Mouse (Mus musculus) right cerebral cortex, postnatal 10 days (tissue): ENCODE data around the gene Pnpo.

Source experiments
- DNase-seq, 2 experiments: peaks; one replicate each; pipeline ENCODE4 v3.0.0; 2021; ENCODE audit warnings: low spot score in 2 of 2

The Pnpo gene

DNA sequence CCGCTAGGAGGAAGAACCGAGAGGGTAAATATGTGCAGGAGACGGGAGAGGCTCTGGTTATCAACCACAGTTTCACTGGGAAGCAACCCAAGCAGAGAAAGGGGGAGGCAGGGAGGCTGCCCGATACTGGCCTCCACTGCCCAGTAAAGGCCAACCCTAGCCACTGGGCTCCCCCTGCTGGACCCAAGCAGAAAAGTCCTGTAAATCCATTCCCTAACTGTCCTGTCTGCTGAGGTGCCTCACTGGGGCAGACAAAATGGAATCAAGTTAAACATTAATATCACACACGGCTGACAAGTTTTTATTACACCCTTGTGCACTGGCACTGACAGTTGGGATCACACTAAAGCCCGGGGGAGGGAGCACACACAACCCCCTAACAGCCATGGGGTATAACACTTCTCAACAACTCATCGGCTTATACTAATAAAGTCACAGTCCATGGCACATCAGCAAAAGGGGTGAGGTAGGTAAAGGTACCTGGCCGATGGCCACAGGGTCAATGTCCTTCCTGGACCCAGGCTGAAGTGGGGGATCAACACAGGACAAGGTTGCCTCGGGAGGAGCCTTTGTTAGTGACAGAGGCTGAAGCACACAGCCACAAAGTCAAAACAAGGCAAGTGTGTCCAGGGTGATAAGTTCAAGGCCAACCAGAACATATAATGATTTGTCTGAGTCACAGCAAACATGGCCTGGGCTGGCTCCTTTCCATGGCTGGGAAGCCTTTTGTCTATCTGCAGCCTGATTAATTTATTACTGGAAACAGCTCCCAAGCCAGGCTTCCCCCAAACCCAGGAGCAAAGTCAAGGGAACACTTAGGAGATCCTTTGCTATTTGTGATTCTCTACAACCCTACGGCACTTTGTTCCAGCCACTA, 6.0 kb downstream of the Pnpo start:
- DNase-seq, result no peak

DNA sequence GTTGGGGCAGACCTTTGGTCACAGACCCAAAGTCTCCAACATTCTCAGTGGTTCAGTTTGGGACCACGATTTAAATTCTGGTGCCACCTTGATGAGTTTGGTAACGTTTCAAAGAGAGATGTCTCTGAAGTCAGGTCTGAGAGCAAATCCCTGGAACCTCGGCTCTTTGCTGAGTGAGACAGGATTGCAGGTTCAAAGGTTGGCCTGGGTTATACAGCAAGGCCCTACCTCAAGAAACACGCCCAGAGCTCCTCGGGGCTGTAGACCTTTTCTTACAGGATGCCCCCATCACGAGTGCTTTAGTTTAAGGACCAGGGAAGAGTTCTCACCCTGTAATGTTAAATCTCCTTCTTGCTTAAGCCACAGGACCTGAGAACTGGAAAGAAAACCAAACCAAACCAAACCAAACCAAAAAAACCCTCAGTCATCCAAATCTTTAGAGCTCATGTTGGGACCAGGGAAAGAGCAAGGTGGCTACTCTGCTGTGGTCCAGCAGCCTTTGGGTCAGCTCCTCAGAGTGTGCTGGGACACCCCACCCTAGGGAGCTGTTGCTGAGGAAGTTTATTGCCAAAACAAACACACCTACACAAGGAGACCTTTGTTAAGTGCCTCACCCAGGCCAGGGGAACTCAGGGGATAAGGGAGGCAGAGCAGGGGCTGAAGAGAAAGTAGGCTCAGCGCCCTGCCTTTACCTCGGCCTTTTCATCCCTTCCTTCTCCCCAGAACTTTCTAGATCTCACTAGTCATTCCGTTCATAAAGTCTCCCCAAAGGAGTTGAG, 7.7 kb downstream of the Pnpo start:
- DNase-seq, result no peak

DNA sequence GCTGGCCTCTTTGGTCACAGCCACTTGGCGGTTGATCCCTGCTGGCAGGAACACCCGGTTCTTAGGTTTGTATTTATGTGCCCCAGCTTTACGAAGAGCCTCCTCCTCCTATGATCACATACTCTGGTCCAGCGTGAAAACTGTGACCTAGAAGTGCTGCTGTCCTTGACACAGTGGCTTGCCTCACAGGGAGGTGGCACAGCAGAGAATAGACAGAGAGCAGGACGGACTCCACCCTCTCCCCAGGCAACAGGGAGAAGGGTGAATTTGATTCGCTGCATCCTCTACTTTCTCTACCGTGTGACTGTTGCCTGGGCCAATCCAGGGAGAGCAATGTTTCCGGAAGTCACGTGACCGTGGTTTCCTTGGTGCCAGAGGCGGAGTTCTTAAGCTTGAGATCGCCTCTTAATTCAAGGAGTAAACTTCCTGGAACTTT, 8.8 kb downstream of the Pnpo start:
- DNase-seq, result peak; percentile 66 to 77

DNA sequence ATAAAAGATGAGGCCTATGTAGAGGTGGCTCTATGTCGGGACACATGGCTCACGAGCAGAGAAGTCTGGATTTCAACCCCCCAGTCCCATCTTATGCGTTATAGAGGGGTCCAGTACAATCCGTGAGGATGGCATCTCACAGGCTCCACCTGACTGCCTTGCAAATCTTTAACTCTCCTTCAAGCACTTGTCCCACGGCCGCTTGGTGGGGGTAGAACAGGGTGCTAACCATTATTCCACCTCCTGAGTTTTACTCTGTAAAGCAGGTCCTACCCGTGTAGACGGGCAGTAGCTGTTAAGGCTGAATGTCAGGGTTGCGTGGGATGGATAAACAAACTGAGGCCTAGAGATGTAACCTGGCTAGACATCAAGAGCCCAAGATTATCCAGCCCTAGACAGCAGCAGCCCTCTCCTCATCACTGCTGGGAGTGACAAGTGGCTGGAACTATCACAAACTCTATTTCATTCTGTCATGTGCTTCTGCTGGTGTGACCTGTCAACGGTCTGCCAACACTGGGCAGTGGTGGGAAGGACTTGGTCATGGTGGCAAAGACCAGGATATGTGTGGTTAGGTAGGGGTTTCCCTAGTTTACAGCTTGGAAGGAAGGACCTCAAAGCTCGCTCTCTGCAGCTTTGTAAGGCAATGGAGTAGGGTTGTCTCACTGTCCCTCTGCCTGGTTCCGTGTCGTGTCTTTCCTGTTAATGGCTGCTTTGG, 10.1 kb downstream of the Pnpo start:
- DNase-seq, result no peak

DNA sequence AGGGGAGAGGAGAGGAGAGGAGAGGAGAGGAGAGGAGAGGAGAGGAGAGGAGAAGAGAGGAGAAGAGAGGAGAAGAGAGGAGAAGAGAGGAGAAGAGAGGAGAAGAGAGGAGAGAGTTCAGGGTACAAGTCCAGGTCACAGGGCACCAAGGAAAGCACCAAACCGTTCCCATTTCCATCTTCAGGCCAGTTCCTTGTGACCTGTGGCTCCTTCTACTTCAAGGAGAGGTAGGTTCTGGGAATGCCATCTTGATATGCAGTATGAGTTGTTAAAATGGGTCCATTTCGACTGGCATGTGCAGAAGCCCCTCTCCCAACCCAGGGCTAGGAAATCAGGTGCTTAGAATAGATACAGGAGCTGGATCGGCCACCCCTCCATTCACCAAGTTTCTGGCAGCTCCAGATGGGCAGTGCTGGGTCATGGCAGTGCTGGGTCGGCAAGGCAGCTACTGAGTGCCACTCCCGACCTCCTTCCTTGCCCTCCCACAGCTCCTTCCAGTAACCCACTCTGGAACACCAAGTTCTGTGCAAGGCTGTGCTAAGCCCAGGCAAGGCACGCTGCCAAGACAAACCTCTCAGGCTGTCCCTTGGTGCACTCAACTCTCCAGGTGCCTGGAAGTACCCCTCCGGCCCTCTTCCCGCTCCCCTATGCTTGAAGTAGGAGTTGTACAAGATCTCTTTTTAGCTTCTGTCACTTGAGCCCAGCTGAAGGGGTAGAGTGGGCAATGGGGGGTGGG, 12.3 kb downstream of the Pnpo start:
- DNase-seq, result no peak

DNA sequence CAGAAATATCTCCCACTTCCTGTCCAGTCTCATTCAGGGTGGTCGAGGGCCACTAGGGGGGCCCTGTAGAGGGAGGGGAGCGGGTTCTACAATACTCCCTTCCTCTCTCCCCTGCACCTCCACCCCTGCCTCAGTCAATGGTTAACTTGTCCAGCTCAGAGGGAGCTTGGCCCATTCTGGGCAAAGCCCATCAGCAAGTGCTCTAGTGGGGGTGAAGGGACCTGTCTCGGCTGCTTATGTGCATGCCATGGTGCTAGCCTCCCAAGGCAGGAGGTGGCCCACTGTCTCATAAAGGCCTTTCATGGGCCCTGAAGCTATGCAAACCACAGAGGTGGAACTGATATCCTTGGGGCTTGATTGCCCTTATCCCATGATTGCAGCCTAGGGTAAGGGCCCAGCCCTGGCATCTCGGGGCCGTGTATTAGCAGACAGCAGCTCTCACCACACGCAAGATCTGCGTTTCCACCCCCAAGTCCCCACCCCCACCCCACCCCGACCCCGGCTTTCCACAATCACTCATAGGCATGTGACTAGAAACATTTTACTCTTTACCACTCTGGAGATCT, 13.9 kb downstream of the Pnpo start:
- DNase-seq, result no peak

DNA sequence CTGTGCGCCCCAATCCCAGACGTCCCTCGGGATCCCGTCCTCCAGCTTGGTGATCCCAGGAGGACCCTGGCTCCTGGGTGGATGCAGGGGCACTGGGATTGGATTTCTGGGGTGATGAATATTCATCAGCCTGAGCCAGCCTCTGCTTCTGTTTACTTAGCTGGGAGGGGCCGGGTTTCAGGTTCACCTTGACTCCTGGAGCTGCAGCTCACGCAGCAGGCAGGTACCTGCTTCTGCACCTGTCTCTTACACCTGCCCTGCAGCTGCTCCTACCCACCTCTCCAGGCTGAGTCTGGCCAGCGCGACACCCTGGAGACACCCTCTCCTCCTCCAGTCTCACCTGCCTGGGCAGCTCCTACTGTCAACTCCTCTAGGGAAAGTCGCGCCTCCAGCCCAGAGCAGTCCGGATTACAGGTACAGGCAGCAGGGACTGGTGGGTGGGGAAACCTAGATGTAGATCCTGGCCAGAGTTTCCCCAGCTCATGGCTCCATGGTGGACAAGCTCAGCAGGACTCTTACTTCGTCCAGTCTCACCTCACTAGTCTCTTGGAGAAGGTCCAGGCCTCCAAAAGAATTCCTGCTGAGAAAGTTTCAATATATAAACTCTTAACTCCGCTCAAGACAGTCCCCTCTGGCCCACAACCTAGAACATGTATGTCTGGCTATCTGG, 14.6 kb downstream of the Pnpo start:
- DNase-seq, result no peak

DNA sequence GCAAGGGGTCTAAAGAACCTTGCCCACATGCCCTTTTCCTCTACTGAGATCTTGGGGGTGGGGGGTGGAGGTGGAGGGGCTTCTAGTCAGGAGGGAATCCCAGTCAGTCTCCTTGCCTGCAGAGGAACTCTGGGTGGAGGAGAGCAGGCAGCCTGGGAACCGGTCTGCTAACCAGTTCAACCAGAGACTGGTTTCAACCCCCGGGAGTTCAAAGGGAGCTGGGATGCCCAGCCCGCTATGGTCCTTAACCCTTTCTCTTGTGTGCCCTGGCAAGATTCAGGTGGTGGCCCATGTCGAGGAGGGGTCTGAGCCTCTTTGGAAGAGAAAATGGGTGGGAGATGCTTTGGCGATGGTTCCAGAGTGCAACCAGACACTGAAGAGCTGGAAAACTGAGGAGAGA, 15.1 kb downstream of the Pnpo start:
- DNase-seq, result no peak

DNA sequence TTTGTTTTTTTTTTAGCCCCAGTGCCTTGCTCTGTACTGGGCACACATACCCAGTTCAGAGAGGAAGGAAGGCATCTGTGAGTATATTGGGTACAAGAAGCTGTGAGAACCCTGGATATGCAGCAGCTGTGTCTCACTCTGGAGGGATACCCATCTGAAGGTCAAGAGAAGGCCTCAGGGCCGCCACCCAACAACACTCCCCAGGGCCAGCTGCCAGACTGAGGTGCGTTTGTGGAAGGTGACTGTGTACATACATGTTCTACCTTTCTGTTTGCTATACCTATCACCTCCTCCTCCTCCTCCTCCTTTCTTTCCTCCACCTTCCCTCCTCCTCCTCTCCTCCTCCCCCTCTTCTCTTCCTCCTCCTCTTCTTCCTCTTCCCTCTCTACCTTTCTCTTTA, 15.7 kb downstream of the Pnpo start, which contains the start of gene Prr15l:
Gene Prr15l (plus strand): TSS at position 17 of the 400 bp plus-strand sequence.
- DNase-seq, result no peak

DNA sequence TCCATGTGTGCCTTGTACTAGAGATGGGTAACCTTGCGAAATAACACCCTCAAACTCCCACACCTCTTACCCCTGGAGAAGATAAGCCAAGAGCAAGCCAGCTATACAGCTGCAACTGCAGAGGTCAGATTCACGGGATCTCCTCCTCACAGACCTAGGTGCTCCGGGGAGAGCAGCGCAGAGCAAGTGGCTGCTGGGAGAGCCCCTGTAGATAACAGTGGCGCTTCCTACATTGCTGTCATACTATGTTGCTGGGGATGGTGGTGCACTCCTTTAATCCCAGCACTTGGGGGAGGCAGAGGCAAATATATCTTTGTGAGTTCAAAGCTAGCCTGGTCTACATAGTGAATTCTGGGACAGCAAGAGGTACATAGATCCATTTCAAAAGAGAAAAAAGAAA, 17.2 kb downstream of the Pnpo start:
- DNase-seq, result no peak

DNA sequence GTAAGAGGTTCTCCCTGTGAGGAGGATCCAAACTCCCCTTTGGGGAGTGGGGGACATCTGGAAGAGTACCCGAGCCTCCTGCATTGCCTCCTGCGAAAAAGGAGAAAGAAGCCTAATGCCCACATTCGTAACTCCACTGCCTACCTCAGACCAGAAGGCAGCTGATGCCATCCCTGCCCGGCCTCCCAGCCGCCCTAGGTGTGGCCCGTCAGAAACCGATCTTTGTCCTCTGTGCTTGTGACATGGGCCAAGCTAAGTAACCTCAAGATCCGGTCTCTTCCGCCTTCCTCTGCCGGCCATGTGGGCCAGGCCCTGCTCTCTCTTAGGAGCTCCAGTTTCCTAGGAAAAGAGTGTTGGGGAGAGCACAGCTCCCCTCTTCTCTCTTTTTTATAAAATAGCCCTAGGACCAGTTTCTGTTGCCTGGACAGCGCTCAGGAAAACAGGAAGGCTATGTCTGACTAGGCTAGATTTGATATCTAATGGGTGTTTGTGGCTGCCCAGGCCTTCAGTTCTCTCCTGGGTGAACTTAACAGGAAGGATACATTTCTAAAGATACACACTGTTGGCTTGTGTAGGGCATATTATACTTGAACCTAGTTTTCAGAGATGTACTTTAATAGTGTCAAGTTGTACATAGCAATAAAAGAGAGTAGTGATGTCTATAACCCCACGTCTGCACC, 18.2 kb downstream of the Pnpo start:
- DNase-seq, result no peak

DNA sequence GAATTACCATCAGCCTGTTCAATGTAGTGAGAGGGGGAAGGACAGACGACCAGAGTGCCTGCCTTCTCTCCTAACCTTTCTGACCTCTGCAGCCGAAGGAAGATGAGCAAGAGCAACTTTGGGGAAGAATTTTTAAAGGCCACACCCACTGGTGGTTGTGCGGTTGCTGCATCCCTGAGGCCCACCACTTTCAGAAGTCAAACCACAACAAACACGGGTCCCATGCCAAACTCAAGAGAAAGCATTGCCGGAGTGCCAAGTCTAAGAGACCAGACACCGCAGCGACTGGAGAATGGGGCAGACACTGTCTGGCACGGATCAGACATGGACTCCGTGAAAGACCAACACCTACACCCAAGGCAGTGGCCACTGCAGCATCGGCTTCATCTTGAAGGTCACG, 18.9 kb downstream of the Pnpo start:
- DNase-seq, result no peak

DNA sequence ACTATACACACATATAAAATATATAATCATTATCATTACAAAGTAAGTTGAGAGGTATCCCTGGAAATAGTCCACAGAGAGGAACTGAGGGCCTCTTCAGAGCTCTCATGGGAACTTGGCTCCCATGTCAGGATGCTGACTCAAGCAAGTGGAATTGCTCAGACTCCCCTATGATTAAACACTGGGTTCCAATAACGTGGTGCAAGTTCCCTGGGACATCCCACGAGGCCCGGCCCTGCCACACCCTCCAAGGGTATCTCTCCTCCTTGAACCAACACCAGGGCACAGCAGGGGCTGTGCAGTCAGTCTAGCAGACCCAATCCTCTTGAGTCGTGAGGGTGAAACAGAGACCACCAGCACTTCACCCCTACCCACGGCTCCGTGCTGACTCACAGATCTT, 24.8 kb downstream of the Pnpo start:
- no peak for DNase-seq

DNA sequence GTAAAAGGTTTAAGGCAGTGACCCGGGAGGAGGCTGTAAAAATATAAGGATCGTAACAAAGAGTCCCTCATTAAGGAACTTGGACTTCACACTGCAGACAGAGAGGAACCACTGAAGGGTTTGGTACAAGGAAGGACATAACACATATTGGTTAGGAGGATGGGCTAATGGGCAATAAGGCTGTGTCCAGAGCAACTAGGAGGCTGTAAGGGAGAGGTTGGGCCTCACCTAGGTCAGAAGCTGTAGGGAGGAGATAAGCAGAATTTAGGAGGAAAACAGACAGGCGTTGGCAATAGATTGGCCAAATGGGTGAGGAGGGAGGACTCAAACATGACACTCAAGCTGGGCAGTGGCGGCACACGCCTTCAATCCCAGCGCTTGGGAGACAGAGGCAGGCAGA, 26.4 kb downstream of the Pnpo start:
- DNase-seq, result no peak

DNA sequence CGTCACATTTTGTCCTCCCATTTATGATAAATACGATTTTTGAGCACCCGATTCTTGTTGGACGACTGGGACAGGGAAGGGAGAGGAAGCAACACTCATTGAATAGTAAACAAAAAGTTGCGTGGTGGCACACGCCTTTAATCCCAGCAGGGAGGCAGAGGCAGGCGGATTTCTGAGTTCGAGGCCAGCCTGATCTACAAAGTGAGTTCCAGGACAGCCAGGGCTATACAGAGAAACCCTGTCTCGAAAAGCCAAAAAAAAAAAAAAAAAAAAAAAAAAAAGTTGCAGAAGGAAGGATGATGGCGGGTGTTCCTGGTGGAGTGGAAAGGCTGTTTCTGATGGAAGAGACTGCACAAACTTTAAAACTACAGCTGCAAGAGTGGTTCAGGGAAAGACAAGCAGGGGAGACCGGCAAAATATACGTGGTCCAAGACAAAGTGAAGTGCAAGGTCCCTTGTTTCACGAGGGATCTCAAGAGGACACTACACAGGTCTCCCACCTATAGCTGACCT, 26.8 kb downstream of the Pnpo start:
- peak in 1 of 2 experiments; percentile 28 for DNase-seq

DNA sequence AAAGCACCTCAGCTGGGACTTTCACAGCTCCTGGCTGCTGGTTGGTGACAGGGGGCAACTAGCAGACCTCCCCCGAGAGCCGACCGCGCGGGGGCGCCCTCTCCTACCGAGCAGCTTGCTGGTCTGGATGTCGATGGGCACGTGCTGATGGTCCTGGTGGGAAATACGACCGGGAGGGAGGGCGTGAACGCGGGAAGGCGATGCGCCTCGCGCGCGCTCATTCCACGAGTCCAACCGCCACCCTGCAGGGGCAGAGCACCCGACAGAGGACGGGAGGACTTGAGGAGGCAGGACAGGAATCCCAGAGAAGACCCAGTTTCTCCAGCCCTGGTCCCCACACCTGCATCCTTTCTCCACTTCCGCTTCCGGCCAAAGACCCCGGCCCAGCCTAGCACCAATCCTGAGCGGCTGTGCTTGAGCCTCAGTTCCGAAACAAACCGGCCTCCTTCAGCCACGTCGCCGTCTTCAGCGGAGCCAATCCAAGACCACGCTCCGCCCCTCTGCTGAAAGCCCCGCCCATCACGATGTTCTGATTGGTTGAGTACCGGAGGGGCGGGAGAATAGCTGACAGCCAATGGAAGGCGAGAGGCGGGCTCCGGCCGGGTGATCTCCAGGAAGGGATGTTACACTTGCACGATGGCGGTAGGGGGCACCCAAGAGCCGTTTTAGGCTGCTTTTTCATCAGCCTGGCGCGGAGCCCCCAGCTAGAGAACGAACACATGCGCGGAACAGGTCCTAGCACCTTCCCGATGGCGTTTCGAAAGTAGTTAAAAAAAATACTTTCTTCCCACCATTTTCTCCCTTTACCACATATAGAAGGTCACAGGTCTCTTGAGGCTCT, 27.5 kb downstream of the Pnpo start, which contains the start of gene Cdk5rap3:
Gene Cdk5rap3 (minus strand): TSS at position 453 of the 841 bp plus-strand sequence.
- peak; percentile 99 to 100 for DNase-seq

DNA sequence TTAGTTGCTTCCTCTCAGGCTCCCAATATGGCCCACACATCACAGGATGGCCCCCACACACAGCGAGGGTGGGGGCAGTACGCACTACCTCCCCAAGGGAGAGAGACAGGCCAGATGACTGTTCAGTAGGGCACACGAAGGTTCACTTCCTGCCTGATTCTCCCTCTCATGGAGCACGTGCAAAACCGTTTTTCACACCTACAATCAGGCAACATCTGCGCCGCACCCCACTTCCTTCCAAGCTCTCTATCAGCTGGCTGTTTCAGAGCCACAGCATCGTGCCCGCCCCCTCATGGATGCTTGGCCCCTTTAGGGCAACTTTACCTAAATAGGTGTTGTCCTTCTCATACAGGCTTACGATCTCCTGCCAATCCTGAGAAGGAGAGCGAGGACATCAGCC, 31.1 kb downstream of the Pnpo start:
- DNase-seq, result no peak

DNA sequence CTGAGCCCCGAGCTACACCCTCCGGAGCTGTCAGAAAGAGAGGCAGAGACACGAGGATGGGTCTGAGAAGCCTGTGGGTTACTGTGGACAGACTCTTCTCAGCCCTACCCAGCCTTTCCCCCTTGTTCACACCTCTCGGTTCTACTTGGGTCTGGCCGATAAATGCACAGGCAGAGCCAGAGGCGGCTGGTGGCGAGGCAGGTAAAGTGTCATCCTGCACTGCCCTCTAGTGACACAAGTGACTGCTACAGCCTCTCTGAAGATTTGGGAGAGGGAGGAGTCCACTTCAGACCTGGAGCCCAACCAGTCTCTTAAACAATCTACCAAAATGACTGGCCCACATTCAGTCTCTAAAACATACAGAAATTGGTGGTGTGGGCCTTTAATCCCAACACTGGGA, 33.8 kb downstream of the Pnpo start:
- DNase-seq, result peak; percentile 86 to 89

DNA sequence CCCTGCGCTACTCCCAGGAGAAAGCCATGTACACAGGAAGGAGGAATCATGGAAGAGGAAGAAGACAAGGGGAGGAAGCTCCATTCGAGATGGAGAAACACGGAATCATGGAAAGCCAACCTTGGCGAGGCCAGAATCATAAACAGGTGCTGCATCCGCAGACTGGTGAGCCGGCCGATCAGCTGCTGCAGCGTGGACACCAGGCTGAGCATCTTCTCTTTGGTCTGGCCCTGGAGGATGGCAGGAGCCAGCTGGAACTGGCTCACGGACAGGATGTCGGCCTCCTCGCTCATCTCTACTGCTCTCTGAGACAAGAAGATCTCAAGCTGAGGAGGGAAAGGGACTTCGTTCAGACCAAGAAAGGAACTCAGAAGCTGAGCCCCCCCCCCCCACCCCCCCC, 35.2 kb downstream of the Pnpo start:
- DNase-seq, result no peak
